Mouse (Mus musculus) heart, postnatal 0 days (tissue): ENCODE data around the gene Chp1. TPM values are rescaled to one million over a fixed set of nuclear protein-coding genes. Genes with fewer than 3 reads are reported as not detected.
"Not testable (repeated sequence)": the region's sequence is repeated elsewhere in the genome, so short reads cannot be mapped to it uniquely, and the experiment has no call there.

Source experiments
- ATAC-seq: fragments of 200-750 bp; cut with Nextera tagmentation; 2 replicates; pipeline ENCODE4 v1.8.0; 2017; ENCODE audit warnings: low read depth, moderate number of reproducible peaks, moderate library complexity; ENCODE audit not compliant: insufficient read depth
- DNase-seq: peaks from one replicate; pipeline ENCODE4 v3.0.0-alpha.2; 2016; ENCODE audit warnings: low spot score
- H3K27ac ChIP-seq: fragments of 300-500 bp; sonication (generic); 2 replicates; pipeline ENCODE4 v1.5.1; 2014; ENCODE audit warnings: low read depth, mild to moderate bottlenecking
- H3K27me3 ChIP-seq: fragments of 300-500 bp; sonication (generic); 2 replicates; pipeline ENCODE4 v1.6.1; 2014; ENCODE audit warnings: low read length, mixed read lengths; ENCODE audit not compliant: control insufficient read depth, insufficient read depth
- H3K36me3 ChIP-seq: fragments of 300-500 bp; sonication (generic); replicated peaks from 2 replicates; pipeline ENCODE4 v1.6.1; 2014; ENCODE audit warnings: low read length, mixed read lengths; ENCODE audit not compliant: control insufficient read depth, insufficient read depth
- H3K4me1 ChIP-seq: fragments of 300-500 bp; sonication (generic); 2 replicates; pipeline ENCODE4 v1.6.1; 2014; ENCODE audit warnings: antibody characterized with exemption; ENCODE audit not compliant: control insufficient read depth, insufficient read depth
- H3K4me2 ChIP-seq: fragments of 300-500 bp; sonication (generic); 2 replicates; pipeline ENCODE4 v1.6.1; 2014; ENCODE audit warnings: low read depth, mild to moderate bottlenecking, low read length, moderate library complexity
- H3K4me3 ChIP-seq: fragments of 300-500 bp; sonication (generic); 2 replicates; pipeline ENCODE4 v1.5.1; 2014; ENCODE audit warnings: low read depth, low read length
- H3K9ac ChIP-seq: fragments of 300-500 bp; sonication (generic); replicated peaks from 2 replicates; pipeline ENCODE4 v1.6.1; 2014; ENCODE audit warnings: low read depth, low read length, mixed read lengths
- H3K9me3 ChIP-seq: fragments of 300-500 bp; sonication (generic); replicated peaks from 2 replicates; pipeline ENCODE4 v1.6.1; 2016; ENCODE audit warnings: low read length; ENCODE audit not compliant: control insufficient read depth
- CTCF ChIP-seq: IDR thresholded peaks from 2 replicates; pipeline ENCODE4 v1.5.1; 2016; ENCODE audit warnings: antibody characterized with exemption, control low read depth, low read depth
- EP300 ChIP-seq: IDR thresholded peaks from 2 replicates; pipeline ENCODE4 v1.6.1; 2016; ENCODE audit warnings: antibody characterized with exemption, low read depth
- WGBS: fragments of 180-500 bp; shearing (Covaris S2); extraction: QIAGEN DNeasy Blood & Tissue Kit; methylation state at CpG from one replicate; pipeline ENCODE4 v1.1.7; 2014; 5-methylcytosine and 5-hydroxymethylcytosine counted together
- polyA plus RNA-seq: library from polyadenylated mRNA; unstranded; fragments of >200 nt; fragmentation: Nextera tagmentation; extraction: Ambion mirVana; gene quantifications from 2 replicates; pipeline ENCODE4 v1.2.1, GENCODE M21; 2015
- total RNA-seq: library from RNA; depleted of rRNA; stranded (reverse); fragments of >200 nt; gene quantifications from 2 replicates; pipeline ENCODE4 v1.2.3, GENCODE M21; 2014; ENCODE audit warnings: low replicate concordance

Chp1 gene
- total and polyA plus RNA-seq, 2 experiments from 2014 or later = 51.1 to 81.1 TPM

- H3K9ac ChIP-seq = no peak overlapping the region
- no peak overlapping the region for H3K27ac ChIP-seq
- no peak for TF ChIP-seq EP300
- no peak for TF ChIP-seq CTCF
- H3K4me2 ChIP-seq = no peak overlapping the region
- ATAC-seq = no peak
- H3K27me3 ChIP-seq = no peaks in the 10 kb centered on the region
- peaks cover 37% of the 10 kb centered on the region for H3K4me1 ChIP-seq
- DNase-seq = no peak
- H3K4me3 ChIP-seq = no peak overlapping the region
- 79% methylated on average over 4 of the region's 4 CpGs for WGBS
- no peaks in the 10 kb centered on the region for H3K9me3 ChIP-seq
- H3K36me3 ChIP-seq = peaks cover 79% of the 10 kb centered on the region
Measured at GRCm38 (mm10) chr2:119601027-119601426, 53.5 kb downstream of the Chp1 start.

GRCm38 (mm10) chr2:119601575-119601974 lies 54.1 kb downstream of the Chp1 start:
- H3K27ac ChIP-seq, H3K27me3 ChIP-seq, ATAC-seq, DNase-seq, H3K9me3 ChIP-seq, H3K9ac ChIP-seq: not testable (repeated sequence)
- 0 out of 2 replicates have a peak overlapping the region, but pooled peaks have one; percentile 13 for H3K4me3 ChIP-seq
- H3K4me2 ChIP-seq = peak overlapping the region; percentile 21; the same call in 1 of the 2 replicates
- H3K4me1 ChIP-seq = peaks cover 37% of the 10 kb centered on the region
- peaks cover 74% of the 10 kb centered on the region for H3K36me3 ChIP-seq
- WGBS = 52% methylated on average over 3 of the region's 3 CpGs

GRCm38 (mm10) chr2:119602488-119602887 lies 55.0 kb downstream of the Chp1 start:
- Histone ChIP-seq H3K4me2 (peak overlapping the region; percentile 5; the same call in 1 of the 2 replicates), H3K4me1 (peaks cover 30% of the 10 kb centered on the region), H3K4me3 (no peak overlapping the region), H3K36me3 (peaks cover 68% of the 10 kb centered on the region), H3K9ac (no peak overlapping the region), H3K27ac (peak overlapping the region; percentile 34; the same call in 1 of the 2 replicates), H3K27me3 (no peaks in the 10 kb centered on the region), H3K9me3 (no peaks in the 10 kb centered on the region)
- TF ChIP-seq CTCF (no peak), EP300 (no peak)
- no peak for DNase-seq
- no peak for ATAC-seq
- 17% methylated on average over 1 of the region's 1 CpGs for WGBS

- no peak overlapping the region for H3K4me3 ChIP-seq
- TF ChIP-seq EP300 = no peak
- TF ChIP-seq CTCF = no peak
- no peaks in the 10 kb centered on the region for H3K9me3 ChIP-seq
- ATAC-seq (no peak), DNase-seq (no peak)
- peaks cover 25% of the 10 kb centered on the region for H3K4me1 ChIP-seq
- H3K27ac ChIP-seq = 0 out of 2 replicates have a peak overlapping the region, but pooled peaks have one; percentile 7
- 19% methylated on average over 2 of the region's 2 CpGs for WGBS
- H3K9ac ChIP-seq = no peak overlapping the region
- H3K27me3 ChIP-seq = no peaks in the 10 kb centered on the region
- no peak overlapping the region for H3K4me2 ChIP-seq
- peaks cover 66% of the 10 kb centered on the region for H3K36me3 ChIP-seq
Measured at GRCm38 (mm10) chr2:119603909-119604308, 56.4 kb downstream of the Chp1 start.

GRCm38 (mm10) chr2:119605361-119605973 lies 58.0 kb downstream of the Chp1 start:
- Histone ChIP-seq H3K9ac (no peak overlapping the region), H3K4me2 (no peak overlapping the region), H3K9me3 (no peaks in the 10 kb centered on the region), H3K36me3 (peaks cover 63% of the 10 kb centered on the region), H3K4me3 (no peak overlapping the region), H3K27me3 (no peaks in the 10 kb centered on the region), H3K27ac (no peak overlapping the region), H3K4me1 (peaks cover 21% of the 10 kb centered on the region)
- TF ChIP-seq EP300 (no peak), CTCF (no peak)
- DNase-seq (no peak), ATAC-seq (no peak)
- 82% methylated on average over 6 of the region's 6 CpGs for WGBS

GRCm38 (mm10) chr2:119607023-119607422 lies 59.5 kb downstream of the Chp1 start:
- Histone ChIP-seq H3K27ac (no peak overlapping the region), H3K9me3 (no peaks in the 10 kb centered on the region), H3K9ac (no peak overlapping the region), H3K4me3 (no peak overlapping the region), H3K27me3 (no peaks in the 10 kb centered on the region), H3K36me3 (peaks cover 50% of the 10 kb centered on the region), H3K4me1 (peaks cover 11% of the 10 kb centered on the region; the same call in 1 of the 2 replicates), H3K4me2 (no peak overlapping the region)
- no peak for ATAC-seq
- DNase-seq = no peak
- 68% methylated on average over 4 of the region's 4 CpGs for WGBS
- TF ChIP-seq CTCF (peak; percentile 25; the same call in 1 of the 2 replicates), EP300 (no peak)
